Comparison of ENCODE assay signal across 30 mouse cellular contexts in the genomic region with DNA sequence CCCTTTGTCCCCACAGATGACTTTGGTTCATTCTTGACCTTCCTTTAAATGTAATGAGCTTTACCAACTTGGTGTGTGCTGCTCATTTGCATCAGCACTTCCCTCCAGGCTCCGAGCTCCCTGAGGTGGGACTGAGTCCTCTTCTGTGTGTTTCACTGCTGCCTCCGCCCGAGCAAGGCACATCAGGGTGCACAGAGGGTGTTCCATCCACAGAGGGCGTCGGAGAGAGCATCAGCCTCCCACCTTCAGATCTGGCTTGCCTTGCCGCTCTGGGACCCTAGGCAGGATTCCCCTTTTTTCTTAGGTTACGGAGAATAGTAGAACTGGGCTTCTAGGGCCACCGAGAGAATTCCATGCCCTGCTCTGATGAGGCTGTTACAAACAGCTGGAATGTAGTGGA. TPM values are rescaled to one million over a fixed set of nuclear protein-coding genes. Genes with fewer than 3 reads are reported as not detected.
DNase-seq lines count a peak whose midpoint lies in the region; ATAC-seq and TF ChIP-seq lines count a peak whose summit lies in the region.
"Had no signal": no experiment of that assay in that cellular context is flagged by ENCODE, and none has a peak within 500 bp of the region (broad histone marks: within the 10 kb centered on the region; RNA-seq: fewer than 3 reads in every experiment).

No protein-coding gene starts in this region.

- no peaks in the 10 kb centered on the region for H3K4me1 ChIP-seq in intestine, embryonic 16.5 days (ENCODE audit: control insufficient read depth, insufficient read depth, low read length)
- H3K4me1 ChIP-seq in intestine, embryonic 15.5 days (replicated peaks), result no peaks in the 10 kb centered on the region

- intact Hi-C loops in gastrocnemius, adult 2 months (cut with DNase I), result no loop called here

- no peak overlapping the region for H3K4me3 ChIP-seq in intestine, embryonic 16.5 days (ENCODE audit: low read length)
- H3K4me3 ChIP-seq in intestine, embryonic 15.5 days (replicated peaks), result no peak overlapping the region
- no peak overlapping the region for H3K4me3 ChIP-seq in layer of hippocampus, adult 2 months
- no peak overlapping the region for H3K4me3 ChIP-seq in gastrocnemius, adult 2 months
- H3K4me3 ChIP-seq: erythroblast, embryonic 14.5 days; forebrain, embryonic 12.5 days; hindbrain, embryonic 12.5 days; midbrain, embryonic 13.5 days; neural tube, embryonic 13.5 days had no signal

- H3K27ac ChIP-seq in intestine, embryonic 16.5 days (ENCODE audit: low read length), result no peak overlapping the region
- H3K27ac ChIP-seq in intestine, embryonic 15.5 days, result no peak overlapping the region
- no peak overlapping the region for H3K27ac ChIP-seq in layer of hippocampus, adult 2 months
- H3K27ac ChIP-seq in gastrocnemius, adult 2 months, result no peak overlapping the region
- H3K27ac ChIP-seq: forebrain, embryonic 12.5 days; hindbrain, embryonic 12.5 days; hindbrain, postnatal 0 days; neural tube, embryonic 13.5 days had no signal

- DNase-seq in layer of hippocampus, adult 2 months (ENCODE audit: low spot score in 2 of 2), result no peak
- DNase-seq in layer of hippocampus, adult 9-10 months (ENCODE audit: low spot score), result no peak
- DNase-seq in ES-CJ7 (ENCODE audit: low read depth, low spot score), result peak; percentile 64
- no peak for DNase-seq in gastrocnemius, adult 2 months
- DNase-seq in frontal cortex, postnatal 10 days (ENCODE audit: low spot score in 2 of 2), result no peak
- DNase-seq: adrenal gland, postnatal 14 days; cerebellum, adult 11 months; cerebellum, adult 9-11 months; gastrocnemius, postnatal 36 days; heart, adult 18-20 months; heart, postnatal 36 days; kidney, adult 11 months; layer of hippocampus, adult 9-11 months; liver; lung, adult 18-20 months; lung, postnatal 4 days had no signal

- H3K36me3 ChIP-seq in intestine, embryonic 16.5 days (ENCODE audit: control insufficient read depth, insufficient read depth, low read length), result no peaks in the 10 kb centered on the region
- no peaks in the 10 kb centered on the region for H3K36me3 ChIP-seq in intestine, embryonic 15.5 days

- 50% methylated on average over 8 of the region's 8 CpGs for WGBS in intestine, embryonic 16.5 days
- 53% methylated on average over 8 of the region's 8 CpGs for WGBS in intestine, embryonic 15.5 days

- H3K27me3 ChIP-seq in intestine, embryonic 16.5 days (replicated peaks; ENCODE audit: control insufficient read depth, insufficient read depth, low read length), result no peaks in the 10 kb centered on the region
- no peaks in the 10 kb centered on the region for H3K27me3 ChIP-seq in intestine, embryonic 15.5 days (replicated peaks)
- H3K27me3 ChIP-seq: forebrain, embryonic 12.5 days; hindbrain, embryonic 12.5 days; midbrain, embryonic 13.5 days; neural tube, embryonic 13.5 days had no signal

- 0 out of 2 replicates have a peak, but pooled peaks have one; percentile 6 for TF ChIP-seq CTCF in layer of hippocampus, adult 2 months (conservative IDR thresholded peaks at IDR 0.05)
- no peak for TF ChIP-seq CTCF in gastrocnemius, adult 2 months (IDR thresholded peaks at IDR 0.05)

- no peak overlapping the region for H3K9ac ChIP-seq in intestine, embryonic 16.5 days (ENCODE audit: low read depth, low read length)
- H3K9ac ChIP-seq in intestine, embryonic 15.5 days, result no peak overlapping the region
- H3K9ac ChIP-seq: forebrain, embryonic 12.5 days; hindbrain, embryonic 12.5 days; midbrain, embryonic 13.5 days; neural tube, embryonic 13.5 days had no signal

- no peaks in the 10 kb centered on the region for H3K9me3 ChIP-seq in intestine, embryonic 16.5 days (ENCODE audit: control insufficient read depth, low read length)
- no peaks in the 10 kb centered on the region for H3K9me3 ChIP-seq in intestine, embryonic 15.5 days
- H3K9me3 ChIP-seq: forebrain, embryonic 12.5 days; hindbrain, embryonic 12.5 days; midbrain, embryonic 13.5 days; neural tube, embryonic 13.5 days had no signal

- no peak overlapping the region for H3K4me2 ChIP-seq in intestine, embryonic 16.5 days (ENCODE audit: low read depth, low read length)
- no peak overlapping the region for H3K4me2 ChIP-seq in intestine, embryonic 15.5 days (replicated peaks)
- H3K4me2 ChIP-seq: forebrain, embryonic 12.5 days; heart, embryonic 11.5 days; hindbrain, embryonic 12.5 days; midbrain, embryonic 13.5 days; neural tube, embryonic 13.5 days had no signal

- ATAC-seq in intestine, embryonic 16.5 days, result 0 out of 2 replicates have a peak, but pooled peaks have one; percentile 29
- ATAC-seq in intestine, embryonic 15.5 days, result no peak
- peak; percentile 48; the same call in 1 of the 2 replicates for ATAC-seq in megakaryocyte progenitor cell, adult 5-6 weeks (replicated peaks; ENCODE audit: poor library complexity)
- ATAC-seq: hindbrain, postnatal 0 days; lung, postnatal 0 days had no signal

RNA-seq across cellular contexts. Expression of a gene that starts 48.1 kb away (rescaled TPM):
- polyA plus RNA-seq in intestine, embryonic 16.5 days (2015; fragmentation: Nextera tagmentation; extraction: Ambion mirVana), result 1.3 and 4.2 TPM in 2 replicates
- polyA plus RNA-seq in intestine, embryonic 15.5 days (2015; fragmentation: Nextera tagmentation; extraction: Ambion mirVana), result 2.8 and 3.5 TPM in 2 replicates
- 1 to 10 TPM; 7.7 to 7.9 TPM for total RNA-seq in layer of hippocampus, adult 2 months (2021)
- total RNA-seq in megakaryocyte progenitor cell, adult 5-6 weeks (2015), result not detected in 2 replicates
- 12.3 TPM in 1 of 2 replicates, not detected in the other for total RNA-seq in megakaryocyte progenitor cell, adult 5-6 weeks (2017)
- 1 to 10 TPM; 5.2 to 8.4 TPM for total RNA-seq in gastrocnemius, adult 2 months (2021)
- total RNA-seq: ES-E14; hindbrain, postnatal 0 days; megakaryocyte-erythroid progenitor cell, adult 5-6 weeks had no signal
- polyA plus RNA-seq: urinary bladder, adult 2 months had no signal

RNA-seq across cellular contexts. Expression of a gene that starts 48.1 kb away (rescaled TPM):
- polyA plus RNA-seq in intestine, embryonic 16.5 days (2015; fragmentation: Nextera tagmentation; extraction: Ambion mirVana), result 44.7 and 45.5 TPM in 2 replicates
- 41.1 and 46.9 TPM in 2 replicates for polyA plus RNA-seq in intestine, embryonic 15.5 days (2015; fragmentation: Nextera tagmentation; extraction: Ambion mirVana)
- 10 to 100 TPM; 31.4 to 32.7 TPM for total RNA-seq in layer of hippocampus, adult 2 months (2021)
- 44.7 and 63.4 TPM in 2 replicates for total RNA-seq in megakaryocyte progenitor cell, adult 5-6 weeks (2015)
- total RNA-seq in megakaryocyte progenitor cell, adult 5-6 weeks (2017), result 34.4 and 38.1 TPM in 2 replicates
- 10 to 100 TPM; 21.3 to 25.4 TPM for total RNA-seq in gastrocnemius, adult 2 months (2021)
